Mouse (Mus musculus): ENCODE measurements at regions not wholly inside any gene's neighbourhood (a gene's known extent, or its start where the extent isn't known, plus 50 kb on each side); places are given as distances from the start of the nearest gene placed in this dataset.

GRCm38 (mm10) chr10:96880771-96881170 is 264.0 kb downstream of the Btg1 start:
- no peak for TF ChIP-seq CTCF (IDR thresholded peaks at IDR 0.05; ENCODE audit: low read depth, low read length)
- TF ChIP-seq POLR2A (IDR thresholded peaks at IDR 0.05; ENCODE audit: extremely low read depth, insufficient read depth, low read length) = no peak

Data from liver, adult 2 months (tissue).